Mouse (Mus musculus) forebrain, embryonic 15.5 days (tissue): ENCODE data around the gene Fbp2. TPM values are rescaled to one million over a fixed set of nuclear protein-coding genes. Genes with fewer than 3 reads are reported as not detected.
A peak's percentile ranks its signal among the peaks of the same experiment; 100 is the strongest.
"Not testable (repeated sequence)": the region's sequence is repeated elsewhere in the genome, so short reads cannot be mapped to it uniquely, and the experiment has no call there.

ENCODE experiments used
- ATAC-seq: fragments of 200-750 bp; cut with Nextera tagmentation; replicated peaks from 2 replicates; pipeline ENCODE4 v1.8.0; 2017; ENCODE audit warnings: mild to moderate bottlenecking, moderate TSS enrichment, moderate library complexity
- H3K27ac ChIP-seq: fragments of 300-500 bp; sonication (generic); replicated peaks from 2 replicates; pipeline ENCODE4 v1.5.1; 2015; ENCODE audit warnings: mild to moderate bottlenecking, inconsistent platforms
- H3K27me3 ChIP-seq: fragments of 300-500 bp; sonication (generic); 2 replicates; pipeline ENCODE4 v1.6.1; 2015; ENCODE audit warnings: inconsistent platforms
- H3K36me3 ChIP-seq: fragments of 300-500 bp; sonication (generic); 2 replicates; pipeline ENCODE4 v1.6.1; 2015; ENCODE audit warnings: mild to moderate bottlenecking, inconsistent platforms
- H3K4me1 ChIP-seq: fragments of 300-500 bp; sonication (generic); 2 replicates; pipeline ENCODE4 v1.6.1; 2015; ENCODE audit warnings: inconsistent platforms
- H3K4me2 ChIP-seq: fragments of 300-500 bp; sonication (generic); replicated peaks from 2 replicates; pipeline ENCODE4 v1.6.1; 2015; ENCODE audit warnings: mild to moderate bottlenecking, inconsistent platforms
- H3K4me3 ChIP-seq: fragments of 300-500 bp; sonication (generic); 2 replicates; pipeline ENCODE4 v1.5.1; 2015; ENCODE audit warnings: mild to moderate bottlenecking, inconsistent platforms
- H3K9ac ChIP-seq: fragments of 300-500 bp; sonication (generic); replicated peaks from 2 replicates; pipeline ENCODE4 v1.6.1; 2015; ENCODE audit warnings: mild to moderate bottlenecking, inconsistent platforms
- H3K9me3 ChIP-seq: fragments of 300-500 bp; sonication (generic); 2 replicates; pipeline ENCODE4 v1.6.1; 2016; ENCODE audit warnings: inconsistent platforms
- WGBS: fragments of 180-500 bp; shearing (Covaris S2); methylation state at CpG from one replicate; pipeline ENCODE4 v1.1.7; 2015; ENCODE audit warnings: mixed read lengths; 5-methylcytosine and 5-hydroxymethylcytosine counted together
- polyA plus RNA-seq: library from polyadenylated mRNA; unstranded; fragments of >200 nt; fragmentation: Nextera tagmentation; extraction: Ambion mirVana; gene quantifications from 2 replicates; pipeline ENCODE4 v1.2.1, GENCODE M21; 2015

The Fbp2 gene
- polyA plus RNA-seq, 1 experiment from 2014 or later: 0.37 TPM

DNA sequence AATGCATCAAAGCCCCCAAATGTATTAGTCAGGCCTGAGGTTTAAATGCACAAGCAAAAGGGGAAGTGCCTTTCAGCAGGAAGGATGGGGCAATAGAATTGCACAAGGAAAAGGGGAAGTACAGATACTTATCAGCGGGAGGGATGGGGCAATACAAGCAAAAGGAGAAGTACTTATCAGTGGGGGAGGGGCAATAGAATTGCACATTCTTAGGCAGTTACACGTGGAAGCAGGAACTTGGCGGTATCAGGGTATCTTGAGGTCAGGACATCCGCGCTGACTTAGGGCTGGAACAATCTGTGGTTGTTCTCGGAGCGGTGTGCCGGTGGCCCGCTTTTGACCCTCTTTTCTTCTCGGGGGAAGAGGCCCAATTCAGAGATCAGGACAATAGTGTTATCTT, 1.0 kb upstream of the Fbp2 start:
- H3K27ac ChIP-seq, ATAC-seq, H3K36me3 ChIP-seq, H3K4me2 ChIP-seq, H3K9ac ChIP-seq, H3K9me3 ChIP-seq, H3K4me3 ChIP-seq, H3K27me3 ChIP-seq, H3K4me1 ChIP-seq: not testable (repeated sequence)
- 87% methylated on average over 10 of the region's 10 CpGs for WGBS

DNA sequence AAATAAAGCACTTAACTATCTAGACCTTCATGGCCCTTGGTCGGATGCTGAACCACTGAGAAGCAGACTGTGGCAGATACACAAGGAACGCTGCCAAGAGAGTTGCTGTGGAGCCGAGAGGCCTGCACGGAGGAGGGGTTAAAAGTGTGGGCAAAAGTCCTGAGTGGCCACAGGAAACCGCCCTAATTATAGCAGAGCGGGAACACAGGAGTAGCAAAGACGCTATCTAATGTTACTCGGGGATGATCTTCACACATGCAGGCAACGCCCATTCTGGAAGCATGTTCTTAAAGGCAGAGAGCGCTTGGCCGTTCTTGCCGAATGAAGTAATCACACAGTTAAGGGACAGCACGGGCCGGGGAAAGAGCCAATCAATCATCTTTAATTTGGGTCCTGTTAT, 1.4 kb downstream of the Fbp2 start:
- Histone ChIP-seq H3K4me1 (no peaks in the 10 kb centered on the region), H3K9me3 (no peaks in the 10 kb centered on the region), H3K27me3 (no peaks in the 10 kb centered on the region), H3K36me3 (no peaks in the 10 kb centered on the region), H3K27ac (no peak overlapping the region), H3K9ac (no peak overlapping the region), H3K4me2 (no peak overlapping the region), H3K4me3 (no peak overlapping the region)
- ATAC-seq: peak; percentile 6; the same call in 1 of the 2 replicates
- WGBS: 86% methylated on average over 14 of the region's 14 CpGs

DNA sequence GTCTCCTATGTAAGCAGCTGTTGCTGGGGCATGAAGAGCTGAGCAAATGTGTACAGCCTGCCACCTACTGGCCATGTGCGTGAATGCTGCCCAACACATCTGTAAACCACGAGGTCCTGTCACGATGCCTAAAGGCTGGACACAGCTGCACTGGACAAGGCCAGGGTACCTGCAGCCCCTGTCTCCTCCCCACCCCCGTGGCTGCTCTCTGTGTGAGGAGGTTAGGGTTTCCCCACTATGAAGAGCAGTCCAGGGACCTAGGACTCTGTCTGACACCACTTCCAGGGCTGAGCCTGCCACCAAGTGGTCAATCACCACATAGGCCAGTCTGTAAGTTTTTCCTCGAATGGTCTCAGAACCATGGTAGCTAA, 1.9 kb downstream of the Fbp2 start:
- Histone ChIP-seq H3K4me3 (peak overlapping the region; percentile 36), H3K4me2 (peak overlapping the region; percentile 47), H3K27ac (no peak overlapping the region), H3K36me3 (no peaks in the 10 kb centered on the region), H3K4me1 (no peaks in the 10 kb centered on the region), H3K27me3 (no peaks in the 10 kb centered on the region), H3K9me3 (no peaks in the 10 kb centered on the region), H3K9ac (0 out of 2 replicates have a peak overlapping the region, but pooled peaks have one; percentile 22)
- 4% methylated on average over 5 of the region's 5 CpGs for WGBS
- ATAC-seq: peak; percentile 91

DNA sequence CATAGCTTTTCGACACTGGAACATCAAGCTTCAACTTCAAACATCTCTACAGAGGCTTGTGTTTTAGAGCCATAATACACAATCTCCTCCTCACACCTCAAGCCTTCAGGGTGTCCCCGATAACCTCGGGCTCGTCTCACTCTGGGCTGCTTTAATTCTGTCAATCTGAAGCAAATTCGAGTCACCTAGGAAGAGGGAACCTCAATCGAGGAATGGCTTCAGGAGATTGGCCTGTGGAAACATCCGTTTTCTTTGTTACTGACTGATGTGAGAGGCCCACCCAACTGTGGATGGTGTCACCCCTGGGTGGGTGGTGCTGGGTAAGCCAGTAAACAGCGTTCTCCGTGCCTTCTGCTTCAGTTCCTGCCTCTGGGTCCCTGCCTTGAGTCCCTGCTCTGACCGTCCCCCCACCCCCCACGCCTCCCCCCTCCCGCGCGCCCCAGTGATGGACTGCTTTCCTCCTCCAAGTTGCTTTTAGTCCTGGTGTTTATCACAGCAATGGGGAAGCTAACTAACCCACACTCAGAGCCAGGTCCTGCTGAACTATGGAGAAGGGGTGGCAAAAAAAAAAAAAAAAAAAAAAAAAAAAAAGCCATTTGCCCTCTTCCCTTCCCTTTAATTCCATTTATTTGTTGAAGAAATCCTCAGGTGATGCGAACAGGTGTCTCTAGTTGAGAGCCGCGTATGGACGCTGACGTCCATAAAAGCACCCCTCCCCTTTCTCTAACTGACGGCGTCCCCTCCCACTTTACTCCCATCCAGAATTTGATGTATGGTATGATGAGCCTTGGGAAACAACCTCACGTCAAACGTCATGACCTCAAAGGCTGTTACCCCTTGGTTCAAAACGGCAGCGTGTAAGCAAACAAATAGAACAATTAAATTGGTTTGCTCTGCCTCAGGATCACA, 2.6 kb downstream of the Fbp2 start:
- Histone ChIP-seq H3K27ac (no peak overlapping the region), H3K27me3 (no peaks in the 10 kb centered on the region), H3K9me3 (no peaks in the 10 kb centered on the region), H3K4me3 (peak overlapping the region; percentile 36), H3K4me2 (peak overlapping the region; percentile 47), H3K36me3 (no peaks in the 10 kb centered on the region), H3K9ac (0 out of 2 replicates have a peak overlapping the region, but pooled peaks have one; percentile 22), H3K4me1 (no peaks in the 10 kb centered on the region)
- 32% methylated on average over 25 of the region's 25 CpGs for WGBS
- peak; percentile 57 for ATAC-seq

DNA sequence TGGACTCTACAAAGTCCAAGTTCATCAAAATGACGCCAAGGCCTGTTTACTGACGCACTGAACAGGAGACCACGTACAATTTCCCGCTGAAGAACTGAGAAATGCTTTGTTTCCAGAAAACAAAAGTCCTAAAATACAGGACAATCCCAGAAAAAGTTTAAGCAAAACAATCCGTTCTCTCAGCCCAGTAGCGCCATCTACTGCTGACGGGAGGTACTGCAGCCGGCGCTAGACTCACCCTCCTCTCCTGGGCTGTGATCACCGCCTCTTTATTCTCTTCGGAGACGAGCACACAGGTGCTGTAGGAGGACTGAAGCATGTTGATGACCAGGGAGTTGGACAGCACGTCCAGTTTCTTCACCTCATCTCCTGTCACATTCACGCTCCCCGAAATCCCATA, 3.6 kb downstream of the Fbp2 start:
- WGBS: 10% methylated on average over 15 of the region's 15 CpGs
- Histone ChIP-seq H3K4me1 (no peaks in the 10 kb centered on the region), H3K9ac (no peak overlapping the region), H3K27me3 (no peaks in the 10 kb centered on the region), H3K27ac (no peak overlapping the region), H3K9me3 (no peaks in the 10 kb centered on the region), H3K36me3 (no peaks in the 10 kb centered on the region), H3K4me2 (peak overlapping the region; percentile 29), H3K4me3 (no peak overlapping the region)
- ATAC-seq: no peak

DNA sequence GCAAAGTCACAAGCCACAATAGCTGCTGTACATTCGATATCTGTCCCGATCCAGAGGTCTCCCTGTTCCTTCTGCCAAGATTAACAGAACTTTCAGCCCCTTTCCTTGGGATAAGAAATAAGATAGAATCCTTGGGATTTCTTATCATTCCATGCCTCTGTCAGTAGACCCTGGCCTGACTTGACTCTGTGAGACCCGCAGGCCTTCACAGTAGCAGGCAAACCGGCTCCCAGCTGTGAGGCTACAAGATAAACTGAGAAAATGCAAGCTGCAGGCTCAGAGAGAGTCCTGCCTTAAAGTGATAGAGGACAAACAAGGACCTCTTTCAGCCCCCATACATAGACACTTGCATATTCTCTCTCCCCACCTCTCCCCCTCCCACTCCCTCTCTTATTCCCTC, 24.9 kb downstream of the Fbp2 start:
- WGBS: 44% methylated on average over 4 of the region's 4 CpGs
- Histone ChIP-seq H3K9ac (no peak overlapping the region), H3K36me3 (no peaks in the 10 kb centered on the region), H3K27me3 (no peaks in the 10 kb centered on the region), H3K4me1 (no peaks in the 10 kb centered on the region), H3K9me3 (no peaks in the 10 kb centered on the region), H3K4me3 (no peak overlapping the region), H3K27ac (no peak overlapping the region), H3K4me2 (no peak overlapping the region)
- no peak for ATAC-seq

DNA sequence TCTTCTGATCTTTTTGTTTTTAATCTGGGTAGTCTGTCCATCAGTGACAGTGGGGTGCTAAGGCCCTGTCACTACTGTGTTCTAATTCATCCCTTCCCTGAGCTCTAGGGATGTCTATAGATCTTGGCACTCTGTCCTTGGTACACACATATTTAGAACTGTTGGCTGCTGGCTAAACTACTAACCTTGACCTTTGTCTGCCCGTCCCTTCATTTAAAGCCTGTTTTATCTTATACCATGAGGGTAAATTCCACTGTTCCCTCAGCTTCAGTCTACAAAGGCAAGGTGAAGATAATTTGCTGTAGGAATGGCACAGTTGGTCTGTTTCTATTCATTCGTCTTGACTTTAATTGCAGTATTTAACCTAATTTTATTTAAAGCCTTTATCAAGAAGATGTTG, 26.0 kb downstream of the Fbp2 start:
- H3K4me1 ChIP-seq: no peaks in the 10 kb centered on the region
- 84% methylated on average over 2 of the region's 2 CpGs for WGBS
- no peak overlapping the region for H3K4me3 ChIP-seq
- H3K9ac ChIP-seq: no peak overlapping the region
- no peaks in the 10 kb centered on the region for H3K27me3 ChIP-seq
- H3K4me2 ChIP-seq: no peak overlapping the region
- no peak overlapping the region for H3K27ac ChIP-seq
- no peaks in the 10 kb centered on the region for H3K9me3 ChIP-seq
- no peak for ATAC-seq
- no peaks in the 10 kb centered on the region for H3K36me3 ChIP-seq

DNA sequence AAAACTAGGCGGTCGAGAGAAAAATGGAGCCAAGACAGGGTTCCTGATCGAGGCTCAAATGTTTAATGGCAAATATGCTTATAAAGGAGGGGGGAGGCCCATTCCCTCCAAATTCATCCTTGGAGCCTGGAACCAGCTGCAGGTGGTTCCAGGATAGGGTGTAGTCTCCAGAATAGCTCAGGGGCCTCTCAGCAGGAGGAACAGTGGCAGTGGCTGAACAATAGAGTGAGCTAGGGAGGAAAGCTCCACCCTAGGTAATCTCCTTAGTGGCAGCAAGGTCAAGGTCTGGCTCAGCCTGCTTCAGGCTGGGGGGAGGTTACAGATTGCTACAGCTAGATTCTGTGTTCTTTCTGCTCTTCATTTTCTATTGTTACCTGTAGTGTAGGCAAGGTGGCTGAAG, 42.5 kb downstream of the Fbp2 start:
- H3K4me2 ChIP-seq: not testable (repeated sequence)
- WGBS: 75% methylated on average over 3 of the region's 3 CpGs

DNA sequence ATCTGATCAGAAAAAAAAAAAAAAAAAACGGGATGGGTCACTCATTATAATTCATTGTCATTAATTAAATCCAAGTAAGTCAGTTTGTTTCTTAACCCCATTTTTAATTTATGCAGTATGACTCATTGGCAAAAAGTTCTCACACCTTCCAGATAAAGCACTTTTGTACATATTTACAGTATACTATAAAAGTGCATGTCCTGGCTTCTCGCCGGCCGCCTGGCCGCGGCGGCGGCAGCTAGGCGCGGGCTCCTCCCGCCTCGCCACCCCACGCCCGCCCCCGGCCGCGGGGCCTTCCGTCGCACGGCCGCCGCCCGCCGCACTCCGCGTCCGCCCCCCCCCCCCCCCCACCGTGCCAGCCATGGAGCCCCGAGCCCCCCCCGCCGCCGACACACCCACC, 45.5 kb downstream of the Fbp2 start:
- Histone ChIP-seq H3K4me1 (no peaks in the 10 kb centered on the region), H3K4me3 (peak overlapping the region; percentile 29), H3K9ac (no peak overlapping the region), H3K9me3 (no peaks in the 10 kb centered on the region), H3K36me3 (no peaks in the 10 kb centered on the region), H3K27me3 (no peaks in the 10 kb centered on the region), H3K4me2 (peak overlapping the region; percentile 56), H3K27ac (no peak overlapping the region)
- ATAC-seq: no peak
- 7% methylated on average over 21 of the region's 32 CpGs for WGBS

More for the DNA sequence above, 42.5 kb downstream of the Fbp2 start:
- H3K36me3 ChIP-seq, H3K9me3 ChIP-seq, H3K27ac ChIP-seq, H3K4me1 ChIP-seq, ATAC-seq, H3K27me3 ChIP-seq, H3K9ac ChIP-seq, H3K4me3 ChIP-seq: not testable (repeated sequence)

DNA sequence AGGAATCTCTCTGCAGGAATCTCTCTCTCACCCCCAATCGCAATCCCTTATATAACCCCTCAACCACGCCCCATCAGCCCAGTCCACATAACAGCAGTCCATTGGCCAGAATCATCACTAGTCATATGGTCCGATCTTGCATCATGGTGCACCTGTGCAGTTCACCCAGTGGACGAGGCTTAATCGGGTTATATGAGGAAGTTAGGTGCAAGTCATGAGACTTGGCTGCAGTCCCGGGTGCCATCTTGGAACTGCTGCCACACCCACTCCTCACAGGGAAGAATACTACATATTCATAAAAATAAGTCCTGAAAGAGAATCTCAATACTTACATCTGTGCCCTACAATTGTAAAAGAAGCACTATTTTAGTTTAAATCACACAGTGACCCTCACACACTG, 50.2 kb downstream of the Fbp2 start:
- not testable (repeated sequence) for H3K9ac ChIP-seq, H3K4me2 ChIP-seq, H3K9me3 ChIP-seq, H3K27ac ChIP-seq, ATAC-seq, H3K36me3 ChIP-seq, H3K27me3 ChIP-seq, H3K4me1 ChIP-seq, H3K4me3 ChIP-seq
- WGBS: 93% methylated on average over 6 of the region's 6 CpGs
